Mouse (Mus musculus) MEL (cell line): ENCODE measurements at regions not wholly inside any gene's neighbourhood (a gene's known extent, or its start where the extent isn't known, plus 50 kb on each side); places are given as distances from the start of the nearest gene placed in this dataset.

Experiments
- CHD2 ChIP-seq: IDR thresholded peaks from 2 replicates; pipeline ENCODE4 v1.6.1; 2011; ENCODE audit warnings: low read length, improper control_type of control experiment
- POLR2A ChIP-seq, 2 experiments: IDR thresholded peaks; 2 replicates each; pipeline ENCODE4 v1.6.1; 2011 to 2012; ENCODE audit warnings: low read length in 2 of 2, mild to moderate bottlenecking in 2 of 2, control low read depth in 1 of 2, improper control_type of control experiment in 1 of 2, low read depth in 1 of 2, moderate library complexity in 1 of 2; ENCODE audit not compliant: control insufficient read depth in 1 of 2, insufficient read depth in 1 of 2, poor library complexity in 1 of 2
- USF1 ChIP-seq: IDR thresholded peaks from 2 replicates; pipeline ENCODE4 v1.6.1; 2014; ENCODE audit warnings: low read depth, mild to moderate bottlenecking, inconsistent platforms, low read length, improper control_type of control experiment, moderate library complexity

GRCm38 (mm10) chr15:11457278-11457677, 57.8 kb upstream of the Tars start:
- no peak for TF ChIP-seq CHD2
- no peak for TF ChIP-seq POLR2A (IDR thresholded peaks at IDR 0.05; ENCODE audit: control insufficient read depth in 1 of 2, insufficient read depth in 1 of 2, low read depth in 1 of 2, low read length in 2 of 2, poor library complexity in 1 of 2)
- TF ChIP-seq USF1 = no peak
